Mouse (Mus musculus) MEL (cell line): Measurements from ENCODE around the gene Mertk. TPM values are rescaled to one million over a fixed set of nuclear protein-coding genes. Genes with fewer than 3 reads are reported as not detected.

Experiments
- DNase-seq: peaks from one replicate; pipeline ENCODE4 v3.0.0; 2011; ENCODE audit warnings: low read depth, low spot score
- H3K27ac ChIP-seq: 2 replicates; pipeline ENCODE4 v1.5.1; 2012; ENCODE audit warnings: low read depth, mild to moderate bottlenecking, control low read depth, low read length, moderate library complexity; ENCODE audit not compliant: control insufficient read depth
- H3K27me3 ChIP-seq, 2 experiments: fragments of 150-350 bp in 1 of 2; sonication (generic) in 1 of 2; 2 replicates each; pipeline ENCODE4 v1.6.1; 2012; ENCODE audit warnings: low read length in 2 of 2, mild to moderate bottlenecking in 2 of 2, improper control_type of control experiment in 1 of 2, moderate library complexity in 1 of 2; ENCODE audit not compliant: insufficient read depth in 2 of 2, control insufficient read depth in 1 of 2
- H3K36me3 ChIP-seq, 2 experiments: 2 replicates each; pipeline ENCODE4 v1.6.1; 2012 to 2014; ENCODE audit warnings: low read length in 2 of 2, improper control_type of control experiment in 1 of 2, inconsistent platforms in 1 of 2, mild to moderate bottlenecking in 1 of 2; ENCODE audit not compliant: insufficient read depth in 2 of 2, control insufficient read depth in 1 of 2
- H3K4me1 ChIP-seq, 2 experiments: fragments of 150-350 bp in 1 of 2; sonication (generic) in 1 of 2; 2 replicates each; pipeline ENCODE4 v1.6.1; 2012; ENCODE audit warnings: low read length in 2 of 2, improper control_type of control experiment in 1 of 2, mild to moderate bottlenecking in 1 of 2; ENCODE audit not compliant: insufficient read depth in 2 of 2, control insufficient read depth in 1 of 2
- H3K4me3 ChIP-seq, 2 experiments: fragments of 150-350 bp in 1 of 2; sonication (generic) in 1 of 2; 2 replicates each; pipeline ENCODE4 v1.5.1; 2012; ENCODE audit warnings: low read depth in 2 of 2, low read length in 2 of 2, mild to moderate bottlenecking in 2 of 2, moderate library complexity in 2 of 2, control low read depth in 1 of 2, improper control_type of control experiment in 1 of 2; ENCODE audit not compliant: control insufficient read depth in 1 of 2, insufficient read depth in 1 of 2
- H3K79me2 ChIP-seq: 2 replicates; pipeline ENCODE4 v1.6.1; 2012; ENCODE audit warnings: mild to moderate bottlenecking, low read length, moderate library complexity; ENCODE audit not compliant: control insufficient read depth, poor library complexity, insufficient read depth
- H3K9ac ChIP-seq: 2 replicates; pipeline ENCODE4 v1.6.1; 2012; ENCODE audit warnings: low read depth, mild to moderate bottlenecking, control low read depth, low read length, moderate library complexity; ENCODE audit not compliant: control insufficient read depth, poor library complexity, severe bottlenecking
- H3K9me3 ChIP-seq: fragments of 150-350 bp; sonication (generic); replicated peaks from 2 replicates; pipeline ENCODE4 v1.6.1; 2012; ENCODE audit warnings: mild to moderate bottlenecking, low read length, improper control_type of control experiment, moderate library complexity; ENCODE audit not compliant: insufficient read depth
- BHLHE40 ChIP-seq: IDR thresholded peaks from 2 replicates; pipeline ENCODE4 v1.6.1; 2012; ENCODE audit warnings: low read depth, mild to moderate bottlenecking, inconsistent platforms, low read length, improper control_type of control experiment, borderline replicate concordance
- CHD1 ChIP-seq: IDR thresholded peaks from 2 replicates; pipeline ENCODE4 v1.6.1; 2012; ENCODE audit warnings: low read depth, mild to moderate bottlenecking, inconsistent platforms, low read length, improper control_type of control experiment
- E2F4 ChIP-seq: IDR thresholded peaks from 2 replicates; pipeline ENCODE4 v1.6.1; 2011; ENCODE audit warnings: low read depth, low read length, improper control_type of control experiment, borderline replicate concordance
- ELF1 ChIP-seq: IDR thresholded peaks from 2 replicates; pipeline ENCODE4 v1.6.1; 2014; ENCODE audit warnings: low read depth, mild to moderate bottlenecking, inconsistent platforms, low read length, improper control_type of control experiment, moderate library complexity
- EP300 ChIP-seq, 2 experiments: IDR thresholded peaks; 2 replicates each; pipeline ENCODE4 v1.6.1; 2011; ENCODE audit warnings: improper control_type of control experiment in 2 of 2, low read length in 2 of 2, low read depth in 1 of 2, mild to moderate bottlenecking in 1 of 2
- ETS1 ChIP-seq: IDR thresholded peaks from 2 replicates; pipeline ENCODE4 v1.6.1; 2012; ENCODE audit warnings: low read depth, mild to moderate bottlenecking, inconsistent platforms, low read length, improper control_type of control experiment, moderate library complexity
- GABPA ChIP-seq: IDR thresholded peaks from 2 replicates; pipeline ENCODE4 v1.6.1; 2012; ENCODE audit warnings: low read depth, mild to moderate bottlenecking, inconsistent platforms, low read length, improper control_type of control experiment, moderate library complexity
- HCFC1 ChIP-seq: IDR thresholded peaks from 2 replicates; pipeline ENCODE4 v1.6.1; 2012; ENCODE audit warnings: low read depth, mild to moderate bottlenecking, inconsistent platforms, low read length, improper control_type of control experiment, moderate library complexity
- MAFK ChIP-seq: IDR thresholded peaks from 2 replicates; pipeline ENCODE4 v1.6.1; 2011; ENCODE audit warnings: low read depth, mild to moderate bottlenecking, low read length, improper control_type of control experiment, borderline replicate concordance
- MAZ ChIP-seq: IDR thresholded peaks from 2 replicates; pipeline ENCODE4 v1.6.1; 2012; ENCODE audit warnings: low read depth, mild to moderate bottlenecking, inconsistent platforms, low read length, improper control_type of control experiment
- MEF2A ChIP-seq: IDR thresholded peaks from 2 replicates; pipeline ENCODE4 v1.6.1; 2014; ENCODE audit warnings: low read depth, mild to moderate bottlenecking, inconsistent platforms, low read length, improper control_type of control experiment; ENCODE audit not compliant: poor library complexity, insufficient replicate concordance, severe bottlenecking; ENCODE audit errors: extremely low read depth
- NRF1 ChIP-seq: IDR thresholded peaks from 2 replicates; pipeline ENCODE4 v1.6.1; 2014; ENCODE audit warnings: low read depth, mild to moderate bottlenecking, inconsistent platforms, low read length, improper control_type of control experiment, moderate library complexity; ENCODE audit not compliant: poor library complexity, insufficient read depth, severe bottlenecking
- POLR2AphosphoS2 ChIP-seq: IDR thresholded peaks from 2 replicates; pipeline ENCODE4 v1.6.1; 2011; ENCODE audit warnings: low read length, improper control_type of control experiment
- SMC3 ChIP-seq: IDR thresholded peaks from 2 replicates; pipeline ENCODE4 v1.6.1; 2011; ENCODE audit warnings: low read depth, low read length, improper control_type of control experiment
- TAL1 ChIP-seq: IDR thresholded peaks from 2 replicates; pipeline ENCODE4 v1.6.1; 2012; ENCODE audit warnings: mild to moderate bottlenecking, inconsistent platforms, low read length, moderate library complexity, mixed read lengths
- UBTF ChIP-seq: IDR thresholded peaks from 2 replicates; pipeline ENCODE4 v1.6.1; 2012; ENCODE audit warnings: low read depth, mild to moderate bottlenecking, inconsistent platforms, low read length, improper control_type of control experiment, moderate library complexity, borderline replicate concordance; ENCODE audit not compliant: insufficient read depth
- USF1 ChIP-seq: IDR thresholded peaks from 2 replicates; pipeline ENCODE4 v1.6.1; 2014; ENCODE audit warnings: low read depth, mild to moderate bottlenecking, inconsistent platforms, low read length, improper control_type of control experiment, moderate library complexity
- ZKSCAN1 ChIP-seq: IDR thresholded peaks from 2 replicates; pipeline ENCODE4 v1.6.1; 2012; ENCODE audit warnings: low read depth, mild to moderate bottlenecking, inconsistent platforms, low read length, improper control_type of control experiment, moderate library complexity
- ZMIZ1 ChIP-seq: IDR thresholded peaks from 2 replicates; pipeline ENCODE4 v1.6.1; 2012; ENCODE audit warnings: low read depth, mild to moderate bottlenecking, inconsistent platforms, low read length, improper control_type of control experiment, moderate library complexity
- polyA plus RNA-seq, 2 experiments: library from polyadenylated mRNA; stranded (reverse) in 1 of 2; unstranded in 1 of 2; fragments of >175 nt in 1 of 2; fragments of >200 nt in 1 of 2; gene quantifications; 2 replicates each; pipeline versions ENCODE4 v1.2.1 to v1.2.4; 2012; ENCODE audit warnings: low replicate concordance in 2 of 2, low read depth in 1 of 2; ENCODE audit not compliant: insufficient read length in 2 of 2, insufficient read depth in 1 of 2, missing spikeins in 1 of 2
- total RNA-seq: library from RNA; depleted of rRNA; stranded (reverse); fragments of 300-350 nt; gene quantifications from 2 replicates; pipeline ENCODE4 v1.2.3, GENCODE M21; 2012

Gene Mertk
- total and polyA plus RNA-seq, 3 experiments: not detected

DNA sequence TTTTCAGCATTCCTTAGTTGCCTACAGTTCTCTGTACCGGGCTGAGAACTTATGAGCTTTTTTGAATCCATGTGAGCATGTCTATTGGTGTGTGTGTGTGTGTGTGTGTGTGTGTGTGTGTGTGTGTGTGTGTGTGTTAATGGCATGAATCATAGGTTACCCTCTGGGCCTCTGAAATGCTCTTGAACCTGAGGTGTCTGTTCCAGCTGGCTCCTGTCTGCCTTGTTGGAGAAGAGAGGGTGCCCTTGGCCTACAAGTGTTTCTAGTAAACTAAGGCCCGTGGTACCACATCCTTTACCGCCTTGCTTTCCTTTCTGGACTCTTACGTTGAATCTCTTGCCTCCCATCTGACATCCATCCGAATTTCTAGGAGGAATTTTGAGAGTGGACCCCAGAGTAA, 27.3 kb downstream of the Mertk start:
- Histone ChIP-seq H3K27me3 (peaks cover 3 to 5% of the 10 kb centered on the region in 2 experiments), H3K36me3 (no peaks in the 10 kb centered on the region), H3K79me2 (no peaks in the 10 kb centered on the region), H3K4me3 (no peak overlapping the region), H3K27ac (no peak overlapping the region)
- no peak for TF ChIP-seq NRF1
- no peak for TF ChIP-seq HCFC1
- TF ChIP-seq UBTF: no peak
- TF ChIP-seq BHLHE40: no peak
- no peak for TF ChIP-seq SMC3
- TF ChIP-seq ZKSCAN1: no peak
- TF ChIP-seq USF1: no peak
- TF ChIP-seq CHD1: no peak
- TF ChIP-seq EP300 (IDR thresholded peaks at IDR 0.05; ENCODE audit: low read depth in 1 of 2, low read length in 2 of 2): no peak
- TF ChIP-seq MEF2A: no peak
- TF ChIP-seq MAFK: no peak
- no peak for TF ChIP-seq ETS1
- no peak for TF ChIP-seq GABPA
- TF ChIP-seq E2F4: no peak
- TF ChIP-seq POLR2AphosphoS2: no peak
- no peak for TF ChIP-seq MAZ
- no peak for TF ChIP-seq TAL1
- TF ChIP-seq ELF1: no peak
- TF ChIP-seq, all 39 proteins: peak for 0
- Histone ChIP-seq H3K9ac (no peak overlapping the region), H3K9me3 (no peaks in the 10 kb centered on the region), H3K4me1 (no peaks in the 10 kb centered on the region)
- no peak for DNase-seq

- Histone ChIP-seq H3K4me1 (no peaks in the 10 kb centered on the region), H3K27me3 (peaks cover 3 to 5% of the 10 kb centered on the region in 2 experiments), H3K27ac (no peak overlapping the region), H3K79me2 (no peaks in the 10 kb centered on the region), H3K9me3 (no peaks in the 10 kb centered on the region), H3K36me3 (no peaks in the 10 kb centered on the region), H3K9ac (no peak overlapping the region), H3K4me3 (no peak overlapping the region)
- no peak for DNase-seq
- TF ChIP-seq MEF2A: no peak
- no peak for TF ChIP-seq GABPA
- TF ChIP-seq ZMIZ1: no peak
- TF ChIP-seq ELF1: no peak
Measured at GRCm38 (mm10) chr2:128726626-128727025, 27.9 kb downstream of the Mertk start.
